Mouse (Mus musculus) liver, adult (tissue): ENCODE measurements around the gene Iqcf3.

ENCODE experiments used
- GATA4 ChIP-seq: IDR thresholded peaks from 2 replicates; pipeline ENCODE4 v1.6.1; 2014; ENCODE audit warnings: mild to moderate bottlenecking, low read length; ENCODE audit not compliant: insufficient replicate concordance

Gene Iqcf3

DNA sequence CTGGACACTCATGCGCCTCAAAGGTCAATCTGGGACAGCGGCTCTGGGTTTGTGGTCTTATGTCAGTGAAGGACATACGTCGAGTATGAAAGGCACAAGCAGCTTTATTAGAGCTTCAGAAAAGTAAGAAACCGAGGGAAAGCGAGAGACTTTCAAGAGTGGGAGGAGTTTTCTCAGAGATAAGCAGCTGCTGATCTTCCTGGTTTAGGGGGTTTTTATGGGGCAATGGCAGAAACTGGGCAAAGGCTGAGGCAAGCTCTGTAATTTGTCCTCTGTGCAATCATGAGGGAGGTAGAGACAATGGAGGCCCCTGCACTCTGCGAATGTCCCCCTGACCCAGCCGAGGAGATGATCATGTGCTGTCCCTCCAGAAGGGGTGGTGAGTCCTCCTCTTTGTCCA, 41.5 kb downstream of the Iqcf3 start:
- no peak for TF ChIP-seq GATA4

DNA sequence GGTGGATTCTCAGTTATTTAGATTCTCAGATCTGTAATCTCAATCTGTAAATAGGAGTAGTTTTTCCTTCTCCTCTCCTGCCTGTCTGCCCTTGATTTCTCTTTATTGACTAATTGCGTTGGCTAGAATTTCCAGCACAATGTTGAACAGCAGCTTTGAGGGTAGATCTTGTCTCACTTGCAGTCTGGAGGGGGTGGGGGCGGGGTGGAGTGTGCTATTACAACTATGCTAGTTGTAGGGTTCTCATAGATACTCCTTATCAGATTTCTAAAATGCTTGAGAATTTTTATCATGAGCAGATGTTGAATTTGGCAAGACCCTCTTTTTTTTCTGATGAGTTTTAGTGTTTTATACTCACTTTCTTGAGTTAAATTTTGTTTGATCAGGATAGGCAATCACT, 42.0 kb downstream of the Iqcf3 start:
- TF ChIP-seq GATA4: no peak

DNA sequence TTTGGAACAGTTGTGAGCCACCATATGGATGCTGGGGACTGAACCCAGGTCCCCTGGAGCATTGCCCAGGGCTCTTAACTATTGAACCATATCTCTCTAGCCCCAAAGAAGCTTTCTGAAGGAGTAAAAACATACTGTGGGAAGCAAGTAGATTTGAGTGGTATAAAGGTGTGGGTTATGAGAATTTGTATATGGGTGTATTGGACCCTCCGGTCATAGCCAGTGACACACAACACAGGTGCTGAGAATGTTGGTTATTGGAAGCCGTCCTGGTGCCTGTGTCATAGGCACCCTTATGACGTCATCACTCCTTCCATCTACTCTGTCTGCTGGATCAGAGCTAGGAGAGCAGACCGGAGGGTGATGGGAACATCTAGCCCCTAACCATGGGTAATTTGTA, 47.2 kb downstream of the Iqcf3 start, which contains the start of gene Iqcf5:
Iqcf5 (plus strand) TSS at position 301 of the 400 bp plus-strand sequence.
- TF ChIP-seq GATA4: no peak

DNA sequence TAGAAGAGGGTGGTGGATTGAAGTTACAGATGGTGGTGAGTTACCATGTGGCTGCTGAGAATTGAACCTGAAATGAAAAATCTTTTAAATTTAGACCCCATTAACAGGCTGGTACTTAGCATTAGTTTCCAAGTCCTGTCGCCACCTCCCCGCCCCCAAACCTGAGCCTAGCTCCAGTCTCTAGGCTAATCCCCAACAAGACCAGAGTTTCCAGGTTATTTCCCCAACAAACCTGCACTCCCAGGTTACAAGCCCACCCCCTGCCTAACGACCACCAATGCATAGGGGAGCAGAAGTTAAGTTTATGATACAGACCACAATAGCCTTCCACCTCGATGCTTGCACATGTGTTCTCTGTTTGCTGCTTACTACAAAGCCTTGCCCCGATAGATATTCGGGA, 47.9 kb downstream of the Iqcf3 start:
- TF ChIP-seq GATA4: no peak

DNA sequence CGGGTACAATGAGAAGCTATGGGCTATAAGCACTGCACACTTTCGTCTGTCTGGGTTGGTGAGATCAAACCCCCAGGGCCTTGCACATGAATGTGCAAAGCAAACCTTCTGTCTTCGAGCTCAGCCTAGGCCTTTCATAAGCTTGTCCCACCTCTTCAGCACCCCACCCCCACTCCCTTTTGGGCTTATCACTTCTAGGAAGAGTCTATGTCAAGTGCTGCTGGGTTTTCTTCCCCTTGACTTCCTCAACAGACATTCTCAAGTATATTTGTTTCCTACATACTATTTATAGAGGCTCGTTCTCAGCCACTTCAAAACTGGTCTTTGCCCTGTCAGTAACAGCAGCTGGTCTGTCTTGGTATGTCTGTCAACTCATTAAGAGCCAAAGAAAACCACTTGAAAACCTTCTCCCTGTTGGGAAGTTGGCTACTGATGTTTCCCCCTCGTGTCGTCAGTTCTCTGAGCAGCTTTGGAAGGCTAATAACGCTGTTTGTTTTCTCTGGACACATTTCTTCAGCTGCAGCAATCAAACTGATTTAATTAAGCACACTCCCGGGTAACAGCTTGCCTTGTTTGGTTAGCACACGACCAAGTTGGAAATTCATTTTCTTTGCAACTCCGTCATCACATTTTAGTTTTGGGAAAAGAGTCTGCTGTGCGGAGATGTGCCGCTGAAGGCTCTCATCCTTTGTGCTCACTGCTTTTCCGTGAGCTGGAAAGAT, 48.5 kb downstream of the Iqcf3 start:
- TF ChIP-seq GATA4: no peak

DNA sequence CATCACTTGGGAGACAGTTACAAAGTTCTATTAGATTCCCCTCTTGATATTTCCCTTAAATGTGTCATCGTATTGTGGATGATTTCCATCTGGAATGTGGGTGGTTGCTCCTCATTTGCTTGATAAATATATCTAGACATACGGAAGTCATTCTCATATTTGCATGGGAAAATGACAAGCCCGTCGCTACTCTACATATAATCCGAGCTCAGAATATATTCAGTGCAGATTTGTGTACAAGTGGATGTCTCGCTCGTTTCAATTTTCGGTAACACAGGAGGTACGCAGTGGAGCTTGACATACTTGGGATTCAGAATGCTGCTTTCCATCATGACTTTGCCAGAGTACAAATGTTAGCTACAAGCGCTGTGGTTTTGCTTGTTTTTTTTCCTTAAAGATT, 52.1 kb downstream of the Iqcf3 start:
- TF ChIP-seq GATA4: no peak

DNA sequence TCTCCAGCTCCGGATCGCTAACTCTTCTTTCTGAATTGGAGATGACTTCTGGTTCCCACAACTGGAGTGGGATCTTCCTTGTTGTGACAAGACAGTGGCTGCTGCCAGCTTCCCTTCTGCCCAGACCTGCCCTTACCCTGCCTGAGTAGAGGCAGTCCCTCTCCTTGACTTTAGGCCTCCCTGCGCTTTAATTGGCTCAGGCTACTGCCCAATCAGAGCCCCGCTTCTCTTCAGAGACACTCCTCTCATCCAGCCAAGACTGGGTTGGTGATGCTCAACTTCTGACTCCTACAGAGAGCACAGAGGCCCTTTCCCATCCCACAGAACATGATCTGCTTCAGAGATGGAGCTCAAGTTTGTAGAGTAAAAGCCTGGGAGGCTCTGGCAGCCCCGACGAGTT, 57.2 kb downstream of the Iqcf3 start:
- TF ChIP-seq GATA4: no peak

DNA sequence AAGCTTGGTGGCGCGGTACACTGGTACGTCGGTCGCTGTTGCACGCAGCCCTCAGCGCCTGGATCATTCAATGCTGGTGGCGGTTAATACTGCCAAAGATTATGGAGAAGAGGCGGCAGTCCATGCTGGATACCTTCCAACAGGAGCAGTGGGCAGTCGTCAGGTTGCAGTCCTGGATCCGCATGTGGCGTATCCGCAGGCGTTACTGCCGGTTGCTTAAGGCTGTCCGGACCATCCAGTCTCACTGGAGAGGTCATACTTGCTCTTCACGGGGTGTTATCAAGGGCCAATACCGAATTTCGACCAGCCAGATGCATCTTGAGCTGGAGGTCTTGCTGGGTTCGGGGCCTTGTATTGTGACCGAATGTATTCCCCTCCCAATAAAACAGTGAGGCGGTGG, 59.6 kb downstream of the Iqcf3 start:
- TF ChIP-seq GATA4: no peak

DNA sequence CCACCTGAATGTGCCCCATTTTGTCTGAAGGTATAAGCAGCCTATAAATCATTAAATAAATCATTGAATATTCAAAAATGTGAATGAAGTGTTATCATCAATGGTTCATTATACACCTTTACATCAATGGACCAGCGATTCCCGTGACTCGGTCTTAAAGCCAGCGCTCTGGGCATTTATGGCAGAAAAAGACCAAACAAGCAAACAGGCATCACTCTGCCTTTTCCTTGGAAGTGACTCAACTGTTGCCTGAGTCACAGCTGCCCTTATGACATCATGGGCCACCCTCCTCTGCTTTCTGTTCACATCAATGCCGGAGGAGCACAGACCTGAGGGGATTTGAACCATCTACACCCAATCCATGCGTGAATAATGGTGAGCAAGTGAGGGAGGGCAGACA, 61.8 kb downstream of the Iqcf3 start, which contains the start of gene Iqcf1:
Iqcf1 (plus strand) TSS at position 301 of the 400 bp plus-strand sequence.
- no peak for TF ChIP-seq GATA4

DNA sequence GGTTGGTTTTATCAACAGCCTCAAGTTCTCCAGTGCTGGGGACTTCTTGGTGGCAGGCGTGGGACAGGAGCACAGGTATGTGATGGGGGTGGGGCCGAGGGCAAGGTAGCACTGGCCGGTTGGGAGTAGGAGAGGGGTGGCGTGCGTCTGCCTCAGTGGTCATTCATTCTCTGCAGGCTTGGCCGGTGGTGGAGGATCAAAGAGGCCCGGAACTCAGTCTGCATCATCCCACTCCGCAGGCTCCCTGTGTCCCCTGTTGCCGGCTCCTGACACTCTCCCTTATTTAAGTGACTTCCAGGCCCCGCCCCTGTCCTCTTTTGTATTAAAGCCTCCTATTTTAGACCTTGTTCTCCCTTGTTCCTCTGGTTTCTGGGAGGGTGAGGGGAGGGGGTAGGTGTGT, 76.4 kb downstream of the Iqcf3 start:
- TF ChIP-seq GATA4: no peak

DNA sequence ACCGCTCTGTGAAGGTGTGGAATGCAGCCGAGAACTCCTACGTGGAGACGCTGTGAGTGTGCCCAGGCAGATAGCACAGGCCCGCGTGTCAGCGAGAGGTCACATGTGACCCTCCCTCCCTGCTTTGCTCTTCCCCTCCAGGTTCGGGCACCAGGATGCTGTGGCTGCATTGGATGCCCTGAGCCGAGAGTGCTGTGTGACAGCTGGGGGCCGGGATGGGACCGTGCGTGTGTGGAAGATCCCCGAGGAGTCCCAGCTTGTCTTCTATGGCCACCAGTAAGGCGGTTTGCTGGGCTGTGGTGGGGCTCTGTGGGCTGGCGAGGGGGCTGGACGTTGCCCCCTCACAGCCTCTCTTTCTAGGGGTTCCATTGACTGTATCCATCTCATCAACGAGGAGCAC, 77.8 kb downstream of the Iqcf3 start:
- no peak for TF ChIP-seq GATA4

DNA sequence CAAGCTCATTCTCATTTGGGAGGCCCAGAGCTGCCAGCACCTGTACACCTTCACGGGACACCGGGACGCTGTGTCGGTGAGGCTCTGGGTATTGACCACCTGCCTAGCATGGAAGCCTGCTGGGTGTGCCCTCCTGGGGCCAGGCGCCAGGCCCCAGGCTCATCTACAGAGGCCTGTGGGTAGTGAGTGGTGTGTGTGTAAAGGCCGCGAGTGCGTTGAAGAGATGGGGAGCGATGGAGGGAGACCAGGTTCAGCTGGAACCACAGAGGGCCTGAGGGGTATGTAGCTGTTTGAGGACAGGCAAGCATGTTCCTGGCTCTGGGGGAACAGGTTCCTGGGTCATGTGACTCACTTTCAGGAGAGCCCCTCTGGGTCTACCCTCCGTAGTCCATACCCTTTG, 78.3 kb downstream of the Iqcf3 start:
- TF ChIP-seq GATA4: no peak

DNA sequence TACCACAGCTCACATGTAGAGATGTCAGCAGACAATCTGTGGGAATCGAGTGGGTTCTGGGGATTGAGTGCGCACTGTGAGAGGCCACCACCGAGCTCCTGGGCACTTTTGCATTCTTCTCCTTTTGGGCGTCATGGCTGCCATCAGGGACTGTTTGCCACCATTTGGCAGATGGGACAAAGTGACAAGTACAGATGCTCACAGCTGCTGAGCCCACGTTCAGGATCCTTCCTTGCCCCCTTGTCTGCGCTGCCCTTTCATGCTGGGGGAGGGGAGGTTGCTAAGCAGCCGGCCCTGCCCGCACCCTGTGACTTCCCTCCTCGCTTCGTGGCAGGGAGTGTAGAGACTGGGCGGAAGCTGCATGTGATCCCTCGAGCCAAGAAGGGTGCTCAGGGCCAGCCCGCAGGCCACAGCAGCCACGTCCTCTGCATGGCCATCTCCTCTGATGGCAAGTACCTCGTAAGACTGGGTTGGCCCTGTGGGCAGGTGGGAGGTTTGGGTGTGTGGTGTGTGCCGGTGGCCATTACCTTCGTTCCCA, 78.8 kb downstream of the Iqcf3 start:
- no peak for TF ChIP-seq GATA4

DNA sequence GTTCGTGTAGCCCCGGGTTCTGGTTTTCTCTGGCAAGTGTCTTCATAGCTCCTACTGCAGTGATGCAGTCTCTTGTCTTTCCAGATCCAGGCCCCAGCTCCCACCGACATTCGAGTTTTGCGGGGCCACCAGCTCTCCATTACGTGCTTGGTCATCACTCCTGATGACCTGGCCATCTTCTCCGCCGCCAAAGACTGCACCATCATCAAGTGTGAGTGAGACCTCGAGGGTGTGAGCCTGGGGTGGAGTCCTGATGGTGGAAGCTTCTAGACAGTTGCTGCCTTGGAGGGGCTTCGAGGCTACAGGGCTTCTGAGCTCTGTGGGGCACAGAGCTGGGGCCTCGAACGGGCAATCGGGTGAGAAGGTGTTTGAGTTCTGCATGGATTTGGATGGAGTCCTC, 79.8 kb downstream of the Iqcf3 start:
- no peak for TF ChIP-seq GATA4

DNA sequence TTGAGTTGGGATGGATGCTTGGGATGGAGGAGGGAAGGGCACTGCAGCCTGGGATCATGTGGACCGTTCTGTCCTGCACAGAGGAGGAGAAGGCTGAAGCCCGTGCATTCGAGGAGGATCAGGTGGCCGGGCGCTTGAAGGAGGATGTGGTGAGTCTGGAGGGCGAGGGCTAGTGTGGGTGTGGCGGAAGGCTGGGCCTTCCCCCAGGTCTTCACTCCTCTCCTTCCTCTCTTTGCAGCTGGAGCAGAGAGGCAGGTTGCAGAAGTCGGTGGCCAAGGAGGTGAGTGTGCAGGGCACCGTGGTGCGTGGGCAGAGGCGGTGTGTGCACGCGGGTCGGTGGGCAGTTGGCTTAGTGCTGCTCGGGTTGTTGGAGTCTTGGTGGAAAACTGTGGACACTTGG, 80.4 kb downstream of the Iqcf3 start:
- TF ChIP-seq GATA4: no peak

DNA sequence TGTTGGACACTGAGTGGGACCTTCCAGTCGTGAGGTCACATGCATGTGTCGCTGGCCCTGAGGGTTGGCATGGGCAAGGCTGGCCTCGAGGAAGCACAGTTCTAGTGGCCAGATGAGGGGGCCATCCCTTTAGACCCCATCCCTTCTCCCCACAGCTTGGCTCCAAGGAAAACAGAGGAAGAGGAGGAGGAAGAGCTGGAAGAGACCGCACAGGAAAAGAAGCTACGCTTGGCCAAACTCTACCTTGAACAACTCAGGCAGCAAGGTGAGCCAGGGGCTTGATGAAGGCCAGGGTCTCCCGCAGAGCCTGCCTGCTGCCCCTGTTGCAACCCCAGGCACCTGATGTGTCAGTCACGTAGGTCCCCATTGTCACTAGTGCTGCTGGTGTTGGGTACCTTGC, 80.9 kb downstream of the Iqcf3 start:
- no peak for TF ChIP-seq GATA4

DNA sequence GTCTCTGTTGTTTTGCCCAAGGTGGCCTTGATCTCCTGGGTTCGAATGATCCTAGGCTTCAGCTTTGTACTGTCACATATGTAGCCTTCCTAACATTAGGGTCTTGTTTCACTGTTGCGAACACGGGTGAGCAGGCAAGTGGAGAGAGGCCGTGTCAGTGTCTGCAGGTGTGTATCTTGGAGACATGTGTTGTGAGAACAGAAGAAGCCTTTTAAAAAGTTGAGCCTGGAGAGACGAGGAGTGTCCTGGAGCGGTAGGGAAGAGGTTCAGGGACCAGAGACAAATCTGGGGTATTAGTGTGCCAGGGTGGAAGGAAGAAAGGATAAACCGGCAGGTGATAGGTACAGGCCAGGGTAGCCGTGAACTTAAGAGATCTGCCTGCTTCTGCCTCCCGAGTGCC, 83.3 kb downstream of the Iqcf3 start:
- TF ChIP-seq GATA4: no peak

DNA sequence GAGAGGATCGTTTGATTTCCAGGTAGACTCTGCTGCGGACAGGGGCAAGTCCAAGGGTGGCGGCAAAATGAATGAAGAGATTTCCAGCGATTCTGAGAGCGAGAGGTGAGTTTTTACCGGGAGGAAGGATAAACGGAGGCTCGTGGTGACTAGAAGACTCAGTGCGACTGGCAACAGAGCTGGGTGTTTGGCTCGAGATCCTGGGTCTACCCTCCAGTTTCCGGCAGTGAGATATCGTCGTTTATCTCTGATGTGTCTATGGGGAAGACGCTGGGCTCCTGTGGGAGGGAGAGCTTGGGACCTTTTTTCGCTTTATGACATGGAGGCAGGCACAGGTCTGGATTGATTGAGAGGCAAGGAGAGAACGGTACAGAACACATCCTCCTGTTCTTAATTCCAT, 83.8 kb downstream of the Iqcf3 start:
- TF ChIP-seq GATA4: no peak

DNA sequence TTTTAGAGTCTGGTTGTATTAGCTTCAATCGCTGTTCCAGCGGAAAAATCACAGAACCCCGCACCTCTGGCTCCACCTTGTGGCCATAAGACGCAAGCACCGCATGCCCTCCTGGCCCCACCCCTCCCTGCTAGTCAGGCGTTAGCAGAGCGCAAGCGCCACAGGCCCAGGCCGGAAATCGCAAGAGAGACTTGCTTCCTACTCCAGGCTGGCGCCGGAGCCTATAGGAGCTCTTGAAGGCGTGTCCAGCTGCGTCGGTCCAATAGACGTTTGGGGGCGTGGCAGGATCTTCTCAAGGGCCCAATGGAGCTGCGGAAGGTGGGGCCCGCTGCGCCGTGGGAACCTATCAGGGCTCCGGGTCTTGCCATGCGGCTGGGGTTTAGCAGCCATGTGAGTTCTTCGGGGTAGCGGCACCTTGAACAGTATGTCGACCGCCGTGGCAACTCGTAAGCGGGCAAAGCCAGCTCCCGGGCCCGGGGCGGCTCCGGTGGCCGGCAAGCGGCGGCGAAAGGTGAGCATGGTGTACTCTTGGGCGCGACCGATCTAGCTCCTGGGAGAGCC, 84.4 kb downstream of the Iqcf3 start, which contains the start of gene Parp3:
Parp3 (minus strand) TSS at position 26 of the 561 bp plus-strand sequence.
- no peak for TF ChIP-seq GATA4
